Mouse (Mus musculus) ES-Bruce4 (cell line): ENCODE measurements at regions not wholly inside any gene's neighbourhood (a gene's known extent, or its start where the extent isn't known, plus 50 kb on each side); places are given as distances from the start of the nearest gene placed in this dataset.

Experiments used
- CTCF ChIP-seq: IDR thresholded peaks from one replicate; pipeline ENCODE4 v1.8.1; 2011; ENCODE audit warnings: low read depth, low read length
- POLR2A ChIP-seq: IDR thresholded peaks from one replicate; pipeline ENCODE4 v1.8.1; 2011; ENCODE audit warnings: low read length; ENCODE audit not compliant: insufficient read depth

GRCm38 (mm10) chr2:178745296-178746015 is 315.1 kb downstream of the Cdh26 start:
- TF ChIP-seq CTCF, result no peak
- no peak for TF ChIP-seq POLR2A
